Mouse (Mus musculus): ENCODE measurements around the gene Cldn22. TPM values are rescaled to one million over a fixed set of nuclear protein-coding genes. Genes with fewer than 3 reads are reported as not detected.

The Cldn22 gene
- total RNA-seq, 1 experiment: 0.22 TPM

DNA sequence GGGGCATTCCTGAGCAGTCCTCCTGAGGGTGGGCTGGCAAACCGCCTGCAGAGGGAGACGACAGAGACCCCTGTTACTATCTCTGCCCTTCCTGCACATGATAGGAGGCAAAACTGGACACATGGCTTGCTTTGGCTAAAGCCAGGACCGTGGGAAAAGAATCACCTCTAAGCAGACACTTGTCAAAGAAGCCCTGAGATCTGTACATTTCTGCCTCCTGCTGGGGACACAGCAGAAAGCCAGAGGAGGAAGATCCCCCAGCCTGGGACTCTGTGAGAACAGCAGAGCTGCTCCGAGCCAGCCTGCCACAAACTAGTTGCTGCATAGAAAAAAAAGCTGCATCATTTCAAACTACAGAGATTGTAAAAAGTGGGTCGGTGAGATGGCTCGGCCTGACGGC lies 18.8 kb downstream of the Cldn22 start:
- Histone ChIP-seq H3K27ac (ENCODE audit: insufficient read depth, low read depth, low read length, poor library complexity, severe bottlenecking) (no peak overlapping the region), H3K4me3 (ENCODE audit: insufficient read depth in 1 of 2, low read depth in 1 of 2, low read length in 2 of 2, poor library complexity in 1 of 2, severe bottlenecking in 1 of 2) (no peak overlapping the region), H3K4me1 (ENCODE audit: control insufficient read depth in 2 of 2, insufficient read depth in 2 of 2, low read length in 2 of 2, poor library complexity in 1 of 2) (peaks cover 0 to 6% of the 10 kb centered on the region in 2 experiments; a peak in 2 of 4 replicates), H3K9ac (ENCODE audit: insufficient read depth, low read depth, low read length, poor library complexity, severe bottlenecking) (no peak overlapping the region), H3K9me3 (ENCODE audit: control insufficient read depth, insufficient read depth, low read depth, low read length) (no peaks in the 10 kb centered on the region), H3K36me3 (ENCODE audit: control insufficient read depth, insufficient read depth, low read length, poor library complexity, severe bottlenecking) (peaks cover 25% of the 10 kb centered on the region)
- in situ Hi-C loops (cut with MboI; ENCODE audit: low sequenced_read_pairs in 2 of 2, unreplicated experiment in 2 of 2): no loop called here
- TF ChIP-seq CHD2 (IDR thresholded peaks at IDR 0.05; ENCODE audit: low read depth, low read length): no peak
- no peak for TF ChIP-seq ZC3H11A (IDR thresholded peaks at IDR 0.05; ENCODE audit: borderline replicate concordance, low read depth, low read length)
- no peak for TF ChIP-seq HCFC1 (IDR thresholded peaks at IDR 0.05; ENCODE audit: borderline replicate concordance, insufficient read depth, low read length)
- TF ChIP-seq MAFK (IDR thresholded peaks at IDR 0.05; ENCODE audit: insufficient read depth, low read depth, low read length): no peak
- no peak for TF ChIP-seq ZNF384 (IDR thresholded peaks at IDR 0.05; ENCODE audit: low read depth, low read length)
- DNase-seq (ENCODE audit: low read depth, low spot score): no peak

DNA sequence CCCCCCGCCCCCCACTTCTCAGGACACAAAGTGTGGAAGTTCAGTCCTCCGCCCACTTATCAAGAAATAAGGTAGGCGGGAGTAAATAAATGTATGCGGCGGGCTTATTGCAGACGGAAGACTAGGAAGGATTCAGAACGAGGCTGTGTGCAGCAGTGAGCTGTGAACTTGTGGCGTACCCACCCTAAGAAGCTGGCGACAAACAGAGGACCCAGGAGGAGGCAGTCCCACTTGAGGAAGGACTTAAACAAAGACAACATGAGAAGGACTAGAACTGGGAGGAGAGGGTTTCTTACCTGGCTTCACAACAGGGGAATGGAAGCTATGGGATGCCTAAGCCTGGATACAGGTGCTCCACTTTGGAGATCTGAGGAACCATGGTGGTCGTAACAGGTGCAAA lies 19.4 kb downstream of the Cldn22 start:
- H3K9me3 ChIP-seq (ENCODE audit: control insufficient read depth, insufficient read depth, low read depth, low read length): no peaks in the 10 kb centered on the region
- peaks cover 27% of the 10 kb centered on the region for H3K36me3 ChIP-seq (ENCODE audit: control insufficient read depth, insufficient read depth, low read length, poor library complexity, severe bottlenecking)
- H3K4me3 ChIP-seq (ENCODE audit: insufficient read depth in 1 of 2, low read depth in 1 of 2, low read length in 2 of 2, poor library complexity in 1 of 2, severe bottlenecking in 1 of 2): peak overlapping the region; percentile 38 to 48; a peak in 3 of 4 replicates
- TF ChIP-seq ZC3H11A (IDR thresholded peaks at IDR 0.05; ENCODE audit: borderline replicate concordance, low read depth, low read length) (no peak), ZNF384 (IDR thresholded peaks at IDR 0.05; ENCODE audit: low read depth, low read length) (no peak), CHD2 (IDR thresholded peaks at IDR 0.05; ENCODE audit: low read depth, low read length) (no peak), MAFK (IDR thresholded peaks at IDR 0.05; ENCODE audit: insufficient read depth, low read depth, low read length) (no peak), HCFC1 (IDR thresholded peaks at IDR 0.05; ENCODE audit: borderline replicate concordance, insufficient read depth, low read length) (no peak)
- H3K4me1 ChIP-seq (ENCODE audit: control insufficient read depth in 2 of 2, insufficient read depth in 2 of 2, low read length in 2 of 2, poor library complexity in 1 of 2): peaks cover 0 to 6% of the 10 kb centered on the region in 2 experiments; a peak in 2 of 4 replicates
- no peak overlapping the region for H3K27ac ChIP-seq (ENCODE audit: insufficient read depth, low read depth, low read length, poor library complexity, severe bottlenecking)
- in situ Hi-C loops (cut with MboI; ENCODE audit: low sequenced_read_pairs in 2 of 2, unreplicated experiment in 2 of 2): no loop called here
- no peak overlapping the region for H3K9ac ChIP-seq (ENCODE audit: insufficient read depth, low read depth, low read length, poor library complexity, severe bottlenecking)
- no peak for DNase-seq (ENCODE audit: low read depth, low spot score)

DNA sequence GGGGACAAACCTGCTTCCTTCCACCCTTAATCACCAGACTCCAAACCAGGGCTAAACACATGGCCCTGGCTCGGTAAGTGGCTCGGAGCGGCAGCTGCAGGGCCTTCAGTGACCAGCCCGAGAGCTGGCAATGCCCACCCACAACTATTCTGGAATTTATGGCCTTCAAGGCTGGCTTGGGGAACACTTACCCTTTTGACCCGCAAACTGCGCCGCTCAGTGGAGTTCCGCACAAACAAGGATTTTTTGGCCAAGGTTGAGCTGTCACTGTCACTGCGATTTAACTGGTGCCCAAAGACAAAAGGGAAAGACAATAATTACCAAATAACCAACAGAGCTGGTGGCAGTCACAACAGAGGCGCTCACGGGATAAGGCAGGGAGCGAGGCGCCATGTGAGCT lies 21.7 kb downstream of the Cldn22 start:
- H3K9me3 ChIP-seq (ENCODE audit: control insufficient read depth, insufficient read depth, low read depth, low read length): no peaks in the 10 kb centered on the region
- no peak for DNase-seq (ENCODE audit: low read depth, low spot score)
- TF ChIP-seq CHD2 (IDR thresholded peaks at IDR 0.05; ENCODE audit: low read depth, low read length) (no peak), ZC3H11A (IDR thresholded peaks at IDR 0.05; ENCODE audit: borderline replicate concordance, low read depth, low read length) (no peak), HCFC1 (IDR thresholded peaks at IDR 0.05; ENCODE audit: borderline replicate concordance, insufficient read depth, low read length) (no peak), ZNF384 (IDR thresholded peaks at IDR 0.05; ENCODE audit: low read depth, low read length) (no peak), MAFK (IDR thresholded peaks at IDR 0.05; ENCODE audit: insufficient read depth, low read depth, low read length) (no peak)
- H3K4me3 ChIP-seq (ENCODE audit: insufficient read depth in 1 of 2, low read depth in 1 of 2, low read length in 2 of 2, poor library complexity in 1 of 2, severe bottlenecking in 1 of 2): no peak overlapping the region
- peaks cover 29% of the 10 kb centered on the region for H3K36me3 ChIP-seq (ENCODE audit: control insufficient read depth, insufficient read depth, low read length, poor library complexity, severe bottlenecking)
- no peak overlapping the region for H3K9ac ChIP-seq (ENCODE audit: insufficient read depth, low read depth, low read length, poor library complexity, severe bottlenecking)
- in situ Hi-C loops (cut with MboI; ENCODE audit: low sequenced_read_pairs in 2 of 2, unreplicated experiment in 2 of 2): no loop called here
- H3K27ac ChIP-seq (ENCODE audit: insufficient read depth, low read depth, low read length, poor library complexity, severe bottlenecking): no peak overlapping the region
- H3K4me1 ChIP-seq (ENCODE audit: control insufficient read depth in 2 of 2, insufficient read depth in 2 of 2, low read length in 2 of 2, poor library complexity in 1 of 2): peaks cover 0 to 6% of the 10 kb centered on the region in 2 experiments; a peak in 2 of 4 replicates

DNA sequence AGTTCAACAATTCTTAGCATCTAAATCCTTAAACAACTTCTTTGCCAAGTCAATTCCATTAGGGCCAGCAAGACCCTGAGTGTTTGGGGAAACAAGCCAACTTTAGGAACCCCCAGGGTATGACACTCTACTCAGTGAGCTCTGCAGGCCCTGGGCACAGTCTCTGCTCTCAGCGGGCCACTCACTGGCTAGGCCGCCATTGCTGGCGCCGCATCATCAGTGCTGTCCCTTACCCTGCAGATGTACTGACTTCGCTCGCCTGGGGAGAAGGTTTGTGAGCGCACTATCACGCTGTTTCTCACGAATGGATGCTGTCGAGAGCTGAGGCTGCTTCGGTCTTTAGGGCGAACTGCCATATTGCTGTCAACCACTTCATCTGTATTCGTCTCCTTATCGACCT lies 22.9 kb downstream of the Cldn22 start:
- no peak overlapping the region for H3K9ac ChIP-seq (ENCODE audit: insufficient read depth, low read depth, low read length, poor library complexity, severe bottlenecking)
- H3K4me3 ChIP-seq (ENCODE audit: insufficient read depth in 1 of 2, low read depth in 1 of 2, low read length in 2 of 2, poor library complexity in 1 of 2, severe bottlenecking in 1 of 2): no peak overlapping the region
- DNase-seq (ENCODE audit: low read depth, low spot score): no peak
- H3K36me3 ChIP-seq (ENCODE audit: control insufficient read depth, insufficient read depth, low read length, poor library complexity, severe bottlenecking): peaks cover 29% of the 10 kb centered on the region
- peaks cover 0 to 6% of the 10 kb centered on the region in 2 experiments; a peak in 2 of 4 replicates for H3K4me1 ChIP-seq (ENCODE audit: control insufficient read depth in 2 of 2, insufficient read depth in 2 of 2, low read length in 2 of 2, poor library complexity in 1 of 2)
- TF ChIP-seq MAFK (IDR thresholded peaks at IDR 0.05; ENCODE audit: insufficient read depth, low read depth, low read length): no peak
- no peak for TF ChIP-seq ZNF384 (IDR thresholded peaks at IDR 0.05; ENCODE audit: low read depth, low read length)
- no peak for TF ChIP-seq ZC3H11A (IDR thresholded peaks at IDR 0.05; ENCODE audit: borderline replicate concordance, low read depth, low read length)
- no peak for TF ChIP-seq HCFC1 (IDR thresholded peaks at IDR 0.05; ENCODE audit: borderline replicate concordance, insufficient read depth, low read length)
- no peak for TF ChIP-seq CHD2 (IDR thresholded peaks at IDR 0.05; ENCODE audit: low read depth, low read length)
- in situ Hi-C loops (cut with MboI; ENCODE audit: low sequenced_read_pairs in 2 of 2, unreplicated experiment in 2 of 2): no loop called here
- H3K9me3 ChIP-seq (ENCODE audit: control insufficient read depth, insufficient read depth, low read depth, low read length): no peaks in the 10 kb centered on the region
- H3K27ac ChIP-seq (ENCODE audit: insufficient read depth, low read depth, low read length, poor library complexity, severe bottlenecking): no peak overlapping the region

DNA sequence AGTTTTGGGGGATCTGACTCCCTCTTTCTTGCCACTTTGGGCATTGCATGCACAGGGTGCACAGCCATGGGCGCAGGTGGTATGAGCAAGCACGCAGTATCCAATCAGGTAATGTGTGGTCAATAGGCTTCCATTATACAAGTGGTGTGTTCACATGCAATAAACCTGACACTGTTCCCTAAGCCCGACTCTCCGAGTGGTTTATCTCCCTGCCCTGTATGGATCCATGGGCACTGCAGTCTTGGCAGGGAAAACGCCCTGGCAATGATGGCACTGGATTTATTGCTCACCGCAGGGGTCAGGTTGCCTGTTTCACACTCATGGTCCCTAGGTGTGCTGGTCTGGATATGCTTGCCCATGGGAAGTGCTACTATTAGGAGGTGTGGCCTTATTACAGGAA lies 23.6 kb downstream of the Cldn22 start:
- H3K9ac ChIP-seq (ENCODE audit: insufficient read depth, low read depth, low read length, poor library complexity, severe bottlenecking): no peak overlapping the region
- H3K36me3 ChIP-seq (ENCODE audit: control insufficient read depth, insufficient read depth, low read length, poor library complexity, severe bottlenecking): peaks cover 26% of the 10 kb centered on the region
- H3K4me3 ChIP-seq (ENCODE audit: insufficient read depth in 1 of 2, low read depth in 1 of 2, low read length in 2 of 2, poor library complexity in 1 of 2, severe bottlenecking in 1 of 2): no peak overlapping the region
- no peak for TF ChIP-seq MAFK (IDR thresholded peaks at IDR 0.05; ENCODE audit: insufficient read depth, low read depth, low read length)
- no peak for TF ChIP-seq ZNF384 (IDR thresholded peaks at IDR 0.05; ENCODE audit: low read depth, low read length)
- TF ChIP-seq CHD2 (IDR thresholded peaks at IDR 0.05; ENCODE audit: low read depth, low read length): no peak
- no peak for TF ChIP-seq ZC3H11A (IDR thresholded peaks at IDR 0.05; ENCODE audit: borderline replicate concordance, low read depth, low read length)
- TF ChIP-seq HCFC1 (IDR thresholded peaks at IDR 0.05; ENCODE audit: borderline replicate concordance, insufficient read depth, low read length): no peak
- peaks cover 0 to 4% of the 10 kb centered on the region in 2 experiments; a peak in 2 of 4 replicates for H3K4me1 ChIP-seq (ENCODE audit: control insufficient read depth in 2 of 2, insufficient read depth in 2 of 2, low read length in 2 of 2, poor library complexity in 1 of 2)
- in situ Hi-C loops (cut with MboI; ENCODE audit: low sequenced_read_pairs in 2 of 2, unreplicated experiment in 2 of 2): no loop called here
- no peak overlapping the region for H3K27ac ChIP-seq (ENCODE audit: insufficient read depth, low read depth, low read length, poor library complexity, severe bottlenecking)
- no peak for DNase-seq (ENCODE audit: low read depth, low spot score)
- H3K9me3 ChIP-seq (ENCODE audit: control insufficient read depth, insufficient read depth, low read depth, low read length): no peaks in the 10 kb centered on the region

Data from ES-E14 (cell line).